Mouse (Mus musculus) adrenal gland, postnatal 25 days (tissue): ENCODE results near the gene Shroom3. TPM values are rescaled to one million over a fixed set of nuclear protein-coding genes. Genes with fewer than 3 reads are reported as not detected.

Experiments used
- DNase-seq: peaks from one replicate; pipeline ENCODE4 v3.0.0; 2021; ENCODE audit warnings: mixed read lengths
- total RNA-seq: library from RNA; stranded (reverse); gene quantifications from 2 replicates; pipeline ENCODE4 v1.2.3, GENCODE M21; 2021

Shroom3 gene
- total RNA-seq, 1 experiment from 2014 or later, result 12.8 TPM

DNA sequence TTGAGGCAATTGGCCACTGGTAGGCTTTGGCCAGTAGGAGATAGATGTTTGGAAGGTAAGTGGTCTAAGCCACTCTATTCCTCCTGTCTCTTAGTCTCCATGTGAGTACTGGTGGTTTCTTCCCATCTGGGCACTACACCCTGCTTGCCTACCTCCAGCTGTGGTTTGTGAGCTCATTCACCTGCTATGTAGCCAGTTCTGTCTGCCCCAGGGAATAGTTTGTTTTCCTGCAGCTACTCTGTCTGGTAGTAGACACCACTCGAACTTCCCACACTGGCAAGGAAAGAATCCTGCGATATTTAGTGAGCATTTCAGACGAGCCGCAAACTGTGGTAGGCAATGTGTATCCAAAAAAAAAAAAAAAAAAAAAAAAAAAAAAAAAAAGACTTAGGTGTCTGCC is 68.3 kb downstream of the Shroom3 start:
- no peak for DNase-seq

DNA sequence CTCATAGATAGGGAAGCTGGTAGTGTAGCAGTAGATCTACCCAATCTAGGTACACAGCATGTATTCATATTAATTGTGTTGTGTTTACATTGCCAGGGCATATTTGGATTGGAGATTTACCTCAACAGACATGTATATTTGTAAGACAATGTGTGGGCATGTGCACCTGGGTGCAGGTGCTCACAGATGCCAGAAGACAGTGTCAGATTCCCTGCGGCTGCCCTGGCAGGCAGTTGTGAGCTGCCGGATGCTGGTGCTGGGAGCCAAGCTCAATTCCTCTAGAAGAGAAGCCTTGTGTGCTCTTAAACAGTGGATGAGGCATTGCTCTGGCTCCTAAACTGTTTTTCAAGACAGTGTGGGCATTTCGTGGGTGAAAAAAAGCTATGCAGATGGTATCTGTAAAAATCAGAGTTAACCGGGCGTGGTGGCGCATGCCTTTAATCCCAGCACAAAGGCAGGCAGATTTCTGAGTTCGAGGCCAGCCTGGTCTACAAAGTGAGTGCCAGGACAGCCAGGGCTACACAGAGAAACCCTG is 72.1 kb downstream of the Shroom3 start:
- no peak for DNase-seq

DNA sequence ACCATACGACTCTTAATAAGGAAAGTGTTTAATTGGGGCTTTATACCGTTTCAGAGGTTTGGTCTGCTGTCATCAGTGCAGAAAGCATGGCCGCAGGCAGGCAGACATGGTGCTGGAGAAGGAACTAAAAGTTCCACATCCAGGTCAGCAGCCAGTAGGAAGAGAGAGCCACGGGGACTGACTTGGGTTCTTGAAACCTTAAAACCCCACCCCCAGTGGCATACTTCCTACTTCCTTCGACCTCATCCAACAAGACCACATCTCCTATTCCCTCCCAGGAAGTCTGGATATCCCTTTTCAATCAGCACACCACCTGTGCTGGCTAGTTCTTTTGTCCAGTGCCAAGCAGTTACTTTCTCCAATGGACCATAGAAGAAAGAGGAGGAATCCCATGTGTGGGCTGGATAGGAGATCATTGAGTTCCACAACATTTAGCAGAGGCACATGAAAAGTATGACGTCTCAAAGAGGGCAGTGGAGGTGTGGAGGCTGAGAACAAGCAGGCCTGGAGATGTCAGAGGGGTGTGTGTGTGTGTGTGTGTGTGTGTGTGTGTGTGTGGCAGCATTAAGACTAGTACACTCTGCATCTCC is 76.0 kb downstream of the Shroom3 start:
- DNase-seq, result no peak

DNA sequence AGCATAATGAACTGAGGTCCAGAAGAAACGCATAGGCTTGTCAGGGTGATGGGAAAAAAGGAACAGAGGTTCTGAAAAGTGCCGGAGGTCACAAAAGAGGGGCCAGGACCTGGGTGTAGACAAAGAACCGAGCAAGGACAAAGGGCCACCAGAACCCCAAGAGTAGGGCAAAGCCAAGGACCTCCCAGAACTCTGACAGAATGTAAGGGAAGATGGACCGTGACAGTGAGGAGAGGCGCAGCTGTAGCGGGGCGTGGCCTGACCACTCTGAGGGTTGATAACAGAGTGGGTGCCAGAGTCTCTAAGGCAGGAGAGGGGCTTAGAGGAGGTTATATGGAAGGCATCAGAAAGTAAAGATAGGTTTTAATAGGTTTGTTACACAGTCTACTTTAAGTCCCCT is 77.3 kb downstream of the Shroom3 start:
- no peak for DNase-seq

DNA sequence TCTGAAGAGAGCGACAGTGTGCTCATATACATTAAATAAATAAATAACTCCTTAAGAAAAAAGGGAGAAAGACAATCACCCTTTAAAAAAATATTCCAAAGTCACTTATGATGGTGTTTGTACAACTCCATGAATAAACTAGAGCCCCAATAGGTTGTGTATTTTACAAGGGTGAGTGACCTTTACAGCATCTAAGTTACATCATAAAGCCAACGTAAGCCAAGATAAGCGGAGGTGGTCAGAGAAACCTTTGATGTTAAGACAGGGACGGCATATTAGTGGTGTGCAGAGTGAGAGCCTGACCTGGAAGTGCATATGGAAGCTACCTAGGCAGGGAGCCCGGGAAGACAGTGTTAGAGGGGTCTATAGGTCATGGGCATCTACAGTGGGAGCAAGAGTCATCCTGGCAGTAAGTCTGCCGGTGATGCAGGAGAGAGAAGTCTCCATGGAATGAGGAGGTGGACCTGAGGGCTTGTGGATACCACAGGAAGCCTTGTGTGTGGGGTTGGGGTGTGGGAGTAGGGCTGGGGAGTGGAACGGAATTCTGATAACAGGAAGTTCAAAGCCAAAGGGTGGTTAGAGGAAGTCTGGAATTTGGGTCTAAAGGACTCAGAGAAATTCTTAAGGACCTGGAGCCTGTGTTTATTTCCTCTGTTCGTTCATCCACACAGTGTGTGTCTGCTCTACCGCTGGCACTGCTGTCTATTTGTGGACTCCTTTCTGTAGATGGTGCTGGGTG is 78.5 kb downstream of the Shroom3 start:
- DNase-seq, result no peak

DNA sequence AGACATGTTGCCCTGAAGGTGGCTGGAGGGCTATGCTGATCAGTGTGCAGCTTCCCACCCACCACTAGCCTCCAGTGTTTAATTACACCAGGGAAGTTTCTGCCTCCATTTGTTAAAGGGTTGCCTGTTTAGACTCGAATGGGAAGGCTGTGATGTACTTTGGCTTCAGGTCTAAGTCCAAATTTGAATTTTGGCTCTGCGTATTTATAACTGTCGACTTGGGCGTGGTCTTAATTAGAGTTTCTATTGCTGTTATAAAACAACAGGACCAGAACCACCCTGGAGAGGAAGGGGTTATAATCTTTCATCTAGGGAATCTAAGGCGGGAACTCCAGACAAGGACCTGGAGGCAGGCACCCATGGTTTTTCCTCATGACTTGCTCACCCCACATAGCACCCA is 79.2 kb downstream of the Shroom3 start:
- no peak for DNase-seq

DNA sequence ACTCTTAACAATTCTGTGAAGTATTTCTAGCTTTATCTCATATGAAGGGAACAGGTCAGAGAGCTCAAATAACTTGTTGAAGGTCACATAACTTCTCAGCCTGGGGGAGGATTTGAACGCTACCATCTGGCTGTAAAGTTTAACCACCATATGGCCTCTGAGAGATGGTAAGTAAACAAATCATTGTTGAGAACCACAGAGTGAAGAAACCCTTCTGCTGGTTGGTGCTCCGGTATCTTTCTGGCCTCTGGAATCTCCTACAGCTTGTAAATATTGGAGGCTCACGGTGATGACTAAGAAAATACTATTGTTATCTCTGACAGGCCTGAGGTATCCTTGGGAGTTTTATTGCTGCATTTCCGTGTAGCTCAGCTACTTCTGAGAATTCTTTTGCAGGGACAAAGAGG is 80.3 kb downstream of the Shroom3 start:
- DNase-seq, result no peak

DNA sequence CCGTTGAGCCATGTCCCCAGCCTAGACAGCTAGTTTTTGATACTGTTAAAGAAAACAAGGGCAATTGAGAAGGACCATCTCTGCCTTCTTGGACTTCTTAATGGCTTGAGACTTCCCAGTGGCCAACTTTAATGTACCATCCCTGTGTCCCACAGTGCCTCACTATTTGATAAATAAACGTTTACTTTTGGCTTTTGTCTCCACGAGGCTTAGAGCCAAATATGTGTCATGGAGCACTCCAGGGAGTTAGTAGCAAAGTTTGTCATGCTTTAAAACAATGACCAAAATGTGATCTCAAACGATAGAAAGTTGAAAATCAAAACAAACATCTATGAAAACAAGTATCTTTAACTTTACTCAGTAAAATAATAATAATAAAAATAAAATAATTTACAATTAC is 83.1 kb downstream of the Shroom3 start:
- DNase-seq, result no peak

DNA sequence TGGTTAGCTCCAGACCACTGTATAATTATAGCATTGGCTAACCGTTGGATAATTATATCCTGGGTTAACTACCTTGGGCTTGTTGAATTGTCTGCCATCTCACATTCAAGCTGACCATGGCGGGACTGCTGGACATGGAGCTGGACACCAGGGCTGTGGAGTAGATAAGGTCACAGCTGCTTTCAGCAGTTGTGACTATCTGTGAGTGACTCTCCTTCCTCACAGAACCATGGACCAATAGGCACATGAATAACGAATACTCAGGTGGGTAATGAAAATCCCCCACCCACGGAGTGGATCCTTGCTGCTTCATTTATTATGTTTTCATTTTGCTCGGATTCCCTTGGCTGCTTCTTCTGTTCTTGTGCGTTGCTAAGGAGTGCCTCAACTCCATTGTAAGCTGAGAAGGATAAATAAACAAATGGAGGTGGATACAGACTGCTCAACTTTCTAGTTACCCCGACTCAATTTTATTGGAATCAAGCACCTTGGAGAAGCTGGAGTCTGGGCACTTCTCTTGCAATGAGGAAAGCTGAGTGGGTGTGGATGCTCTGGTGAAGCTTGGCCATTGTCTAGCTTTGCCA is 84.1 kb downstream of the Shroom3 start:
- no peak for DNase-seq

DNA sequence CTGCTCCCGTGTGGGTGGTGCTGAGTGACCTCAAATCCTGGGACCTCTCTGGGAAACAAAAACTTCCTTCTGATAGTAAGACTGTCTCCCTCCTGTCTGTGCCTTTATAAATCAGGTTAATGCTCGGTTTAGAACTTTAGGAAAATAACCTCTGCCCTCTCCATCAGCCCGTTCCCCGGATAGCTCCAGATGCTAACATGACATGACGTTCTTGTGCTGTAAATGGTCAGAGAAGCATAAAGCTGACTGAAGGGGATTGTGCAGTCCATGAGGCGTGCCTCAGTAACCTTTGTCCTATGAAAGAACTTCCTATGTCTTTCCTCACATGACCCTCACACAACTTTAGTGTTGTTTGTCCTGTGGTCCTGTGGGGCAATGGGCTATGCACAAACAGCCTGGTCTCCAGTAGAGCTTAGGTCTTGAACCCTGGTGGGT is 84.6 kb downstream of the Shroom3 start:
- no peak for DNase-seq

DNA sequence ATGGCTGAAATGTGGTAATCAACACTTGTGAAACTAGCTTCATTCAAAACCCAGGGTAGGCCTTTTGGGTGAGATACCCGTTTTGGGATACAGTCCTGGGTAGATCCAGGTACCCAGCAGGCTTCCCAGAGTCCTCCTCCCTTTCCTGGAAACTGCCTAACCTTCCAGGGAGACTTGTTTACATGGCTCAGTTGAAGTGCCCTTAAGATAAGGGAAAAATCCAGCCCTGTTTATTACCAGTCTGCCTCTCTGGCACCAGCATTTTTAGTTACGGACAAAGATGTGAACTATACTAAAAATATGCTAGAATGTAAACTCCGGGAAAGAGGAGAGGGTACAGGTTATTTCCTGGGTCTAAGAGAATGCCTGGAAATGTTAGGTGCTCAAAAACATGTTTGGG is 90.6 kb downstream of the Shroom3 start:
- DNase-seq, result no peak

DNA sequence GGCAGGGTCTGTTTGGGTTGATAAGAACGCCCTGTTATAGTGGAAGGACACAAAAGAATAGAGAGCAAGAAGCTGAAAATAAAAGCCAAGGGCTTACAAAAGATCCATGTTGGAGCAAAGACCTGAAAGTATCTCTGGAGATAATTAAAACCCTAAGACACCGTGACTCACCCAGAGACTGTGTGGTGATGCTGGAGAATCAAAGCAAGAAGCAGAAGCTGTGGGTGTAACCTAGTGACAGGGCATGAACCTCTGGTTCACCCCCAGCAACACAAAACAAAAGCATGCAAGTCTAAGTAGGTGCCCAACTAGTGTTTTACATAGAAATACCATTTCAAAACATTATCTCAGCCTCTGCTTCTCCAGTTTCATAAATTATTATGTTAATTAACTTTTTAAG is 91.2 kb downstream of the Shroom3 start:
- no peak for DNase-seq

DNA sequence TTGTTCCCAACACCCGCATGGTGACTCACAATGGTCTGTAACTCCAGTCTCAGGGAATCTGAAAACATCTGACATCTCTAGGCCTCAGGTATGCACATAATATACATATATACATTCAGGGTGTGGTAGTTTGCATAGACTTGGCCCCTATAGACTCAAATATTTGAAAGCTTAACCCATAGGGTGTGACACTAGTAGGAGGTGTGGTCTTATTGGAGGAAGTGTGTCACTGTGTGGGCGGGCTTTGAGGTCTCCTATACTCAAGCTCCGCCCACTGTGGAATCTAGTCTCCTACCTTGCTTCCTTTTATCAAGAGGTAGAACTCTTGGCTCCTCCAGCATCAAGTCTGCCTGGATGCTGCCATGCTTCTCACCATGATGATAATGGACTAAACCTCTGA is 91.7 kb downstream of the Shroom3 start:
- DNase-seq, result no peak

DNA sequence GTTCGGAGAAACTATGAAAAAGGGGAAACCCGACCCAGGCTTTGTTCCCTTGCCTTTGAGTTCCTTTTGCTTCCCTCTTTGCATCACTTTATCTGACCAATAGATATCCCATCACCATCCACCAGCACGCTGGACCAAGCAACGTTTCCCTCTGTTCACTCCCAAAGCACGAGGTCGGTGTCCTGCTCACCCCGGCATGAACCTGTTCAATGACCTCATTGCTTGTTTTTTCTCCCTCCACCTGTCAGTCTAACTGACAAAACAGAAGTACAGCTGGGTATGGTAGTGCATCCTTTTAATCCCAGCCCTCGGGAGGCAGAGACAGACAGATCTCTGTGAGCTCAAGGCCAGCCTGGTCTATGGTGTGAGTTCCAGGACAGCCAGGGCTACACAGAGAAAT is 95.2 kb downstream of the Shroom3 start:
- DNase-seq, result no peak

DNA sequence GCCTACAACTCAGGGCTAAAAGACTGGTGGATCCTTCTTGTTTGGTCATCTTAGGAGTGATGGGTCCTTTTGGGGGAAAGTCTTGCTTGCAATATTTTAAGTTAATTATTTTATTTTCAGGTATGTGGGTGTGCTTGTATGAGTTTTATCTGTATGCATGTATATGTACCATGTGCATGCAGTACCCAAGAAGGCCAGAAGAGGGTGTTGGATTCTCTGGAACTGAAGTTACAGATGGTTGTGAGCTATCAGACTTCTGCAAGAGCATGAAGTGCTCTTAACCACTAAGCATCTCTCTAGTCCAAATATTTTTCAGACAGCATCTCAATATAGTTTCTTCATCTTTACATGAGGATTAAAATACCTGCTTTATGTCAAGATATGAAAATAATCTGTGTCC is 97.8 kb downstream of the Shroom3 start:
- no peak for DNase-seq

DNA sequence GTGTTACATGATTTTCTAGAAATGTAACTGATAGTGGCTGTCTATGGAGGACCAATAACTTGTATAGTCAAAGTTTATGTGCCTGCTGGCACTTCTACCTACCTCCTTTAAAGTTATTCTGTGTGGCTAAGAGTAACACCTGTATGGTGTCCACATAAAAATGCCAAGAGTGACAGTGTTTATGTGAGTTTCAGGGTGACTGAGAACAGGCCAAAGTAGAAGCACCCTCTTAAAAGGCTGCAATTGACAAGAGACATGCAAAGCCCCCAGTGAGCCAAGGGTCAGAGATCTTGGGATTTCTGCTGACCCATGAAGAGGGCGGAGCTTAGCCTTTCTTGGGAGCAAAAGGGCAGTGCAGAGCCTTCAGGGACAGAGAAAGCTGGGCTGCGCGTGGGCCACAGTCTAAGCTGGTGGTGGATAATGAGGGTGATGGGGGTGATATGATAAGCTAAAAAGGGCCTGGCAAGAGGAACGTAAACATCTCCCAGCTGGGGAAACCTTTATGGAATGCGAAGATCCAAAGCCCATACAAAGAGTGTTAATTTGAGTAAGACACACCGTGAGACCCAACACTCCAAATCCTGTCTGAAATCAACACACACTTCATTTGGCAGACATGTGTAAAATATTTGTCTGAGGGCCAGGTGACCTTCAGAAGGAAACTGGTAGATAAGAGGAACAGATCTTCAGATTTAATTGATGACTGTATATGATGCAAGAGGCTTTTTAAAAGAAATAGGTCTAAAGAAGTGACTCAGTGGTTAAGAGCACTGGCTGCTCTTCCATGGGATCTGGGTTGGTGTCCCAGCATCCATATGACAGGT is 101.0 kb downstream of the Shroom3 start:
- no peak for DNase-seq

DNA sequence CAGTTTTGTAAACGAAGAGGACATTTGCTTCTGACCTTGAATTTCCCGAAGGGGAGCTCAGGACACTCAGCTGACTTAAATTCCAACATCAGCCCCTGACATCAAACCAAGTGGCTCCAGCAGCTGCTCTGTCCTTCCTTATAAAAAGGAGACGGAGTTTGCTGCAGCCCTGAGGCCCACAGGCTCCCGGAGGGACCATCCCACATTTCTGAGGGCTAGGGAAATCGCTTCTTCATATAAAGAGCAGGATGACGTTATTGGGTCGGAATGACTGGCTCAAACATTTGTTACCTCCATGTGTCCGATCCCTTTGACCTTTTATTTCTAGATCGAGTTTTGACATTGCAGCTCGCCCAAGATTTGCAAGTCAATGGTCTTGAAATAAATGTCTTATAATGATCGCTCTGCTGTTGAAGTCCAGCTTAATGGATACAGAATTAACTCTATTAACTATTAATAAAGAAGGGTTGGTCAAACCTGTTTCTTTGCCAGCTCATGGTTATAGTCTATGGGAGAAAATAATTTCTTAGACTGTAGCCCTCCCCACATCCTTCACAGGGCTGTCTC is 102.7 kb downstream of the Shroom3 start:
- DNase-seq, result no peak

DNA sequence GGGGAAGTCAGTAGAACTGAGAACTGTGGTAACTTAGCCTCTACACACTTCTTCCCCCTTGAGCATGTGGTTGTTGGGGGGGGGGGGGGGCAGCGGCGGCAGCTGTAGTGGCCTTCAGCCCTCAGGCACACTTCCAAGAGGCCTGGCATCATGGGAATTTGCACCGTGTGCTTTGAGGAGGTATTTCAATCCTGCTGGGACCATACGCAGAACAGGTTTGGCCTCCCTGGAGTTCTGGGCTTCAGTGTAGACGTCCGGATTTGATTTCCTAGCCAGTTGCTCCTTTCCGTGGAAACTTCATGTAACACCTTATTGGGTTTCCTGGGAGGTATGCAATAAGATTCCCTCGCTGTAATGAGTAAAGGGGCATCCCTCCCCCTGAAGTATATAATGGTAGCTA is 105.8 kb downstream of the Shroom3 start:
- no peak for DNase-seq

DNA sequence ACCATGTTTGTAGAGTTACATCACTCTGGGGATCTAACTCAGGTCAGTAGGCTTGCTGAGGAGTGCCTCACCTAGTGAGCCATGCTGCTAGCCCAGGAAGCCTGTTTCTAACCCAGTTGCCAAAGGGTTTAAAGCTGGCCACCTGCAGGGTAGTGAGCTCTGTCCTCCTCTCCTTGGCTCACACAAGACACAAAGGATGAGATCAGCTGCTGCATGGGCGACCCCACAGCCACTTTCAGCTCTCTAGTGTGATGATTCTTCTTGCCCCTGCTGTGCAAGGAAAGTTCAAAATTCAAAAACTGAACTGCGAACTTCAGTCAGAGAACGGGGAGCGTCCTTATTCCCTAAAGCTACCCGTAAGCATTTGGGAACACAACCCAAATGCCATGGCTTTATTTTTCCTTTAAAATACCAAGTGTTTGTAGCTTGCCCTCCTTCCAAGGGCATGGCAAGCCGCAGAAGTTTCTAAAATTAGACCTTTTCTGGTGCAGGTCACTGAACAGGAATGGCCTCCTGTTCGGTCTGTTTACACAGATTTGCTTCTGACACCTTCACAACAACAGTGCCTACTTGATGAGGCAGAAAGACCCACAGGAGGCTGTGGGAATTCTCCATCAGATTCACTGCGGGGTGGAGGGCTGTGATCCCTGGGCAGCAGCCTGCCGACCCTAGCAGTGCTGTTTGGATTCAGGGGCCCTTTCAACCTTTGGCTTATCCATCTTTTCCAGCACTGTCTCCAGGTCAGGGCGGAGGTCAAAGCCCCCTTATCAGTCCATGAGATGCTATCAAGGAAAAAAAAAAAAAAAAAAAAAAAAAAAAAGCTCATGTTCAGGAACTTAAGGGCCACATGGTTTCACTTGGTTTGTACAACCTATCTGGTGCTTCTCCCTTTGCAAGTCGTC is 113.1 kb downstream of the Shroom3 start:
- DNase-seq, result no peak

DNA sequence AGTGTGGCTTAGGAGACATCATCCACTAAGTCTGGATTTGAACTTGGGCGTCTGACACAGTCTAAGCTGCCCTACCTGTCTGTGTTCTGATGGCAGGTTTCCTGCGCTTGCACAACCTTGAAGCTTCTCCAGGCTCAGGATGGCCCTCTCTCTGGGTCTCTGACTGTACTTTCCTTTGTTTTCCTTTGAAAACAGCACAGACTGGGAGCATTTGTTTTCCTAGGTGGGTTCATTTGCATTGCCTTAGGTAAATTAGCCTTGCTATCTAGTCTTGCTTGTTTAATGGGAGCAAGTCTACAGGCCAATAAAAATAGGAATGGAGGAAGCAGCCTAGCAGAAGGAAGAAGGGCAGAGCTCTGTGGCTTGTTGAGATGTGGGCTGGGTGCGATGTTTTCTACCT is 114.7 kb downstream of the Shroom3 start:
- no peak for DNase-seq

DNA sequence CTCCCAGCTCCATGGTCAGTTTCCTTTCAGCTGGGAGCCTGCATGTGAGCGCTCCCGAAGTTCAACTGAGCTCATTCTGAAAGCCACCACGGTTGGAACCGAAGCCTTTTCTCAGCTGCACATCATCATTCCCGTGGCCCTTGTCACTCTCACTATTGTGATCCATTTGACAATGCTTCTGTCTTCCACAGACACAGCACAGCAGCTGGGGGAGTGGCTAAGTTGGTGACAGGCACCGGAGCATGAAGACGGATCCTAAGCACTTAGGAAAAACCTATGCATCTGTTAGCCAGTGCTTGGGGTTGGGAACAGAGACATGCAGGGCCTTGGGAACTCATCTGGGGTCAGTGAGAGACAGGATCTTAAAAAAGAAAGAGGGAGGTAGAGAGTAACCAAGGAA is 121.1 kb downstream of the Shroom3 start:
- DNase-seq, result no peak
